Mouse (Mus musculus) heart, postnatal 0 days (tissue): ENCODE results near the gene Kcnmb4.

Source experiments
- CTCF ChIP-seq: IDR thresholded peaks from 2 replicates; pipeline ENCODE4 v1.5.1; 2016; ENCODE audit warnings: antibody characterized with exemption, control low read depth, low read depth
- EP300 ChIP-seq: IDR thresholded peaks from 2 replicates; pipeline ENCODE4 v1.6.1; 2016; ENCODE audit warnings: antibody characterized with exemption, low read depth

- TF ChIP-seq CTCF (no peak), EP300 (no peak)
Measured at GRCm38 (mm10) chr10:116388840-116389239, 84.8 kb downstream of the Kcnmb4 start.
